Mouse (Mus musculus): ENCODE results near the gene Arhgef11.
A peak's percentile ranks its signal among the peaks of the same experiment; 100 is the strongest.

The Arhgef11 gene

GRCm38 (mm10) chr3:87718525-87718924 lies 101.2 kb downstream of the Arhgef11 start:
- no peak for DNase-seq

DNA sequence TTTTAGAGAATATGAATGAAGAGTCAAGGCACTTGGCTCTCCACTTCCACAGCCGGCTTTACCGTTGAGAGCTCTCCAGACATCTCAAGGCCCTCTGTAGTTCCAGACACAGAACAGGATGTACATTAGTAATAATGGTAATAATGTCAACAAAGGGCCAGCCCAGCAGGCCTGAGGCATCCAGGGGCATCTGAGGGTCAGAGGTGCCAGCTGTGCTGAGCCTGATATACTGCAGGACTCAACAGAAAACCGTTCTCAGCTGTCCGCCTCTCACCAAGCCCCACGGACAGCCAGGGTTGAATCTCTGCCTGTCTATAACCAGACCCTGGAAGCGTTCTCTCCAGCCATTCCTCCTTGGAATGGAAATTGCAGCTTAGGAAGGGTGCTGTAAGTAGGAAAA lies 107.2 kb downstream of the Arhgef11 start:
- DNase-seq: no peak

- DNase-seq: no peak
Observed at GRCm38 (mm10) chr3:87725396-87726160, 108.2 kb downstream of the Arhgef11 start.

- no peak for DNase-seq
Observed at GRCm38 (mm10) chr3:87726191-87726590, 108.8 kb downstream of the Arhgef11 start.

DNA sequence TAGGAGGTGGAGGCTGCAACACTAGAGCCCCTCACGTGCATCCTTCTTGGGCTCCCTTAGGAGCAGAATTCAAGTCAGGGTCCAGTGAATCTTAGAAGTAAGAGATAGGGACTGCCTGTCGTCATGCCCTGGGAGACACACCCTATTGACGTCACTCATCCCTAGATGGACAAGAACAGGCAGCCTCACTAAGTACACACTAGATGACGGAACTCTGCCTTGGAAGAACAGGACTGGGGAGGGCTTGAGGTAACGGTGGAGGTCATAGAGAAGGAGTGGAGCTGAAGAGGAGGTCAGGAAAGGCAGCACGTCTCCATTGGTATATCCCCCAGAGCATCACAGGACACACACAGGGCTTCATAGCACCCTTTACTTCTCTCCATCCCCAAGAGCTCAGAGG lies 111.3 kb downstream of the Arhgef11 start:
- no peak for DNase-seq

- DNase-seq: no peak
Observed at GRCm38 (mm10) chr3:87733098-87733497, 115.7 kb downstream of the Arhgef11 start.

DNA sequence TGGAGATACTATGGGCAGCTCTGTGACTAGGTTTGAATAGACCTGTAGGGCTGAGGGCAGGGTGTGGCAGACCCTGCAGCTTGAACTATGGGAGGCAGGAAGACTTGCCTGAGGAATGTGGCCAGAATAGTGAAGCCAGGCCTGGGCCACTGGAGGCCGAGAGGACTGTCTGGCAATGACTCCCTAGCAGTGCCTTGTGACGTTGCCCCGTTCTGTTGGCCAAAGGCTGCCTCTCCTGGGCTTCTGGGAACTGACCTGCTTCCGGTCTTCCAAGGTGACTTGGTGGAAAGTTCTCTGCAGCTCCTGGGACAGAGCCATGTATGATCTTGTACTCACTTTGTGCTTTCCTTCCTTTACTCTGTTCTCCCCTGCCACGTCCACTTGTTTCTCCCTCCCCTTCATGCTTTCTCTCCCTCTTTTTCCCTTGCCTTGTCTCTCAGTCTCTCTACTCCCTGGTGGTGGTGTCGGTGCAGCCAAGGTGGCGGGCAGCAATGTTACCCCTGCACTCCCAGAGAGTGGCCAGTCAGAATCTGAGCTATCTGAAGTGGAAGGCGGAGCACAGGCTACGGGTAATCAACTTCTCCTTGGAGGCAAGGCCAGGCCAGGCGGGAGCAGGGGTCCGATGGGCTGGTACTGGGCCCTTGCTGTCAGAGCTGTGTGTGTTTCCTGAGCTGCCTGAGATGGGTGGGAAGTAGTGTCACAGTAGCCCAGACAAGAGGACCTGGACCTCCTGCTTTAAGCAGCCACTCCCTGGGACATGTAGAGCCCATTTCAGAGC lies 116.8 kb downstream of the Arhgef11 start:
- DNase-seq: no peak

- no peak for DNase-seq
Observed at GRCm38 (mm10) chr3:87735335-87735734, 118.0 kb downstream of the Arhgef11 start.

DNA sequence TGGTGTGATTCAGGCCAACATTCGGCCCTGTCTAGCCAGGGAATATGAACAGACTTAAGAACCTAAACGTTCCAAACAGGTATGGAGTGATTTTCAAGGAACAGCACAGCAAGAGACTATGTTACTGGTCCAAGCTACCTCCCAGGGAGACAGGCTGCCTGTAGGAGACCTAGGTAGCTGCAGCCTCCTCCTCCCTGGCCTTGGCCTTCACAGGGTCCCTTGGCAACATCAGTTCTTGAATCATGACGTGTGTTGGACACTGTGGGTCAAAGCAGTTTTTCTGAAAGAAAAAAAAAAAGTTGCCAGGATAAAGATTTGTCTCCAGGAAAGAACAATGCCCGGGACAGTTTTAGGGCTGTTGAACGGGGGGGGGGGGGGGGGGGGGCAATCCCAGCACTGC lies 121.5 kb downstream of the Arhgef11 start:
- no peak for DNase-seq

DNA sequence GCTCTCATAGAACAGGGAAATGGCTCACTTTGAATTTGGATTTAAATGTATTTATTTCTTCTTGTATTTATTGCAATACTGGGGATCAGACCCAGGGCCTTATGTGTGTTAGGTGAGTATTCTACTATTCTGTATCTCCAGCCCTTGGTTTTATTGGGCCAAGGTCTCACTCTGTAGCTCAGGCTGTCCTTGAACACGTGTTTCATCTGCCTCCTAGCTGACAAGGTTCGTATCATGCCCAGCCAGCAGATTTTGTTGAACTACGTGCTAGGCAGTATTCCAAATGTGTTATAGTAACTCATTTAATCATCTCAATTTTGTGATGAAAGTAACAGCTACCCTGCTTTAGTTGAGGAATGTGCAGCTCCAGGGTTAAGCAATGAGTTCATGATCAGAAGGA lies 124.7 kb downstream of the Arhgef11 start:
- no peak for DNase-seq

- no peak for DNase-seq
Observed at GRCm38 (mm10) chr3:87742735-87743134, 125.4 kb downstream of the Arhgef11 start.

- DNase-seq: no peak
Observed at GRCm38 (mm10) chr3:87743927-87744326, 126.6 kb downstream of the Arhgef11 start.

DNA sequence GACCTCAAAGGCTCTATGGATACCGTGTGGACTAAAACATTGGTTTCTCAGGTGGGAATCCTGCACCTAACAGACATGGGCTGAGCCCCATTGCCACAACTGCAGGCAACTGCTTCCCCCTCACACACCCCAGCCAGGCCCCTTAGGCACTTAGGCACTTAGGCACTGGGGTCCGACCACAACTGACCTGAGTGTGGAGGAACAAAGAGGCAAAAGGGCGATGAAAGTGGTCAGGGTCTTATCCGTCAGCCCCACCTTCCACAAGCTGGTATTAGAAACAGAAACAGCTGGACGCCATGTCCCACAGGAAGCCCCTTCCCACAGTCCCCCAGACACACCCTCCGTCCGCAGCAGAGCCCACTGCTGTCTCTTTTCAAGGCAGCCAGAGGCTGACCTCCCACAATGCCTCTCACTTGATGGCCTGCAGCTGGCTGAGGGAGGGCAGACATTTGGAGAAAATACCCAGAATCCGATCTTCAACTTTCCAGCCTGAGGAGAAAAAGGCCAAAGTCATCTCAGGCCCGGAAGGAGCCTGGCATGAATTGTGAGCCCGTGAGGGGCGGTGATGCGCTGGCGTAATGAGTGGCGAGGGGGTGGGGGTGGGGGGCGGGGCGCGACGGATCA lies 127.8 kb downstream of the Arhgef11 start:
- no peak for DNase-seq

GRCm38 (mm10) chr3:87748431-87748830 lies 131.1 kb downstream of the Arhgef11 start, which contains the start of gene Lrrc71:
Lrrc71 (minus strand) TSS chr3:87748625.
- DNase-seq: peak; percentile 65

DNA sequence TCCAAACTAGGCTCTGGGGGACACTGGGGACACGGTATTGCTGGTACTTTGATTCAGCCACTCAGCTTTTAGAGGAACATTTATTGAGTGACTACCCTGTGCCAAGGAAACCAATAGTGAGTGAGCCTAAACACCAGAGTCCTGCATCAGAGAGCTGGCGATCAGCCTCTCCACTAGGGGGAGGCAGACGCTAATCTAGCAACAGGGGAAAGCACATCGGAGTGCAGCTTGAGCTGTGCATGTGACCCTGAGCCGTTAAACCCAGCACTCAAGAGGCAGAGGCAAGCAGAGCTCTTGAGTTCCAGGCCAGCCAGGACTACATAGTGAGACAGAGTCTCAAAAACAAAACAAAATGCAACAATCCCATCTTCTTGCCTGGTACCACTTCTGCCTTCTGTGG lies 131.7 kb downstream of the Arhgef11 start:
- DNase-seq: peak; percentile 74

DNA sequence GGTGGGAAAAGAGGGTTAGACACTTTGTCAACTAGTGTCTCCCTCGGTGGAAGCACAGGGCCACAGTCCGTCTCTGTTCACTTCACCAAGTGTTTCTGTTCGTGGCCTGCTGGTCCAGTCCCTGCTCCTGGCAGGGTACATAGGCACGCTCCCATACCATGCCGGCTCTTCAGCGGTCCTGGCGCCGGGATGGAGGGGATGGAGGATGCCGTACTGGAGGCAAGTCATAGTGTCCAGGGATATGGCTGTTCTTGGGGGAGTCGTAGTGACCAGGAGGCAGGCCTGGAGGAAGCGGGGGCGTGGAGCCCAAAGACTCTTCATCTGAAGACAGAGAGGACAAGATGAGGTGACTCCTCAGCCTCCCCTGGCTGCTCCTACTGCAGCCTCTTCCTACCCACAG lies 132.6 kb downstream of the Arhgef11 start:
- DNase-seq: no peak

DNA sequence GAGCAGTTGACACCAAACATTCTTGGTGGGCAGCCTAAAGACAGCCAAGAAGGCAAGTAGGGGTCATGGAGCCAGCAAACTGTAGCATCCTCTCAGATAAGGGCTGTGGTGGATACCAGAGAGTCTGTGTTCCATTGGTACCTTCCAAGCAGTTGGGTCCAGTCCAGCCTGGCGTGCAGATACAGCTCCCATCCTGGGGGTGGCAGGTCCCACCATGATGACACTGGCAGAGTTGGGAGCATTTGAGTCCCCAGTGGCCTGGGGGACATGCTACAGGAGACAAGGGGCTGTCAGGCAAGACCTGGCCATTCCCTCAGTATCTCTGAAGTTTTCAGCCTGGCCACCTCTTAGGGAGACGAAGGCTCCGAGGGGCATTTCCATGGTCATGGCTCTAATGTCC lies 135.2 kb downstream of the Arhgef11 start:
- no peak for DNase-seq

DNA sequence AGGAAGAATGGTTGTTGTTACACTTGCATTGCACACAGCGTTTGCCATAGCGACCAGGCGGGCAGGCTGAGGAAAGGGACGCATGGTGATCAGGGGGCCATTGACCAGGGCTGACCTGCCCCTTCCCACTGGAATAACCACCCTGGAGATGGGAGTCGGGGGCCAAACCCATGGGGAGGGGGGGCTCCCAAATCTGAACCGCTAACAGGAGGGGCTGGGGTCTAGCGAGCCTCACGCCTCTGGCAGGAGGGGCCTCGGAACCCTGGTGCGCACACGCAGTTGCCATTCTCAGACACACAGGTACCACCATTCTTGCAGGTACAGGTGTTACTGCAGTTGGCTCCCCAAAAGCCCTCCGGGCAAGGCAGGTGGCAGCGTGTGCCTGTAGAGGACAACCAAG lies 136.5 kb downstream of the Arhgef11 start:
- no peak for DNase-seq

DNA sequence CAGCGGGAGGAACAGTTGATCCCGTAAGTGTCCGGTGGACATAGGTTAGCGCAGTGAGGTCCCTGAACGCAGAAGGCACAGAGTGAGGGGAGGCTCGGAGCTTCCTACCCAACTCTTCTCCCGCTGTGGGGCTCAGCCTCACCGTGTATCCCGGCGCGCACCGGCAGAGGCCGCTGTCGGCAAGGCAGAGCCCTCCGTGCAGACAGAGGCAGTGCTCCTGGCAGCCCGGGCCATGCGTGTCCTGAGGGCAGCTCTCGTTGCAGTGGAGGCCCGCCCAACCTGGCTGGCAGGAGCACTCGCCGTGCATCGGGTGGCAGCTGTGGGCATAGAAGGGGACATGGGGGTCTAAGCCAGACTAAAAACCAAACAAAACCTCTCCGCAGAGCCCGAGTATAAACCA lies 138.6 kb downstream of the Arhgef11 start:
- peak; percentile 88 for DNase-seq

- DNase-seq: no peak
Observed at GRCm38 (mm10) chr3:87756488-87756887, 139.1 kb downstream of the Arhgef11 start.

DNA sequence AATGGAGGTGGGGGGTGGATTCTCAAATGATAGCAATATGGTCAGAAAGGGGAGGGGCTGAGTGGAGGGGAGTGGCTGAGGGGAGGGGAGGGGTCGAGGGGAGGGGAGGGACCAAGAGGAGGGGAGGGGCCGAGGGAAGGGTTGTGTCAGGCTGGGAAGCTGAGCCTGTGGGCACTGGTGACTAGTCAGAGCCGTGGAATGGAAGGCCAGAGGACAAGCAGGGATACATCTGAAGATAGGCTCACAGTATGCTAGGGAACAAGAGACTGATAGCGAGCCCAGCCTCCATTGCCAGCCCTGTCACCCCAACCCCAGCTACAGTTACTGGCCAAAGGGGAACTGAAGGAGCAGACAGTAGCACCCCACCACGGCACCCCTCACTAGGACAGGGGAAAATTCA lies 141.3 kb downstream of the Arhgef11 start:
- no peak for DNase-seq

GRCm38 (mm10) chr3:87761408-87762375 lies 144.3 kb downstream of the Arhgef11 start:
- DNase-seq: peak; percentile 70

- no peak for DNase-seq
Observed at GRCm38 (mm10) chr3:87763202-87763601, 145.8 kb downstream of the Arhgef11 start.

Measured in kidney, adult 9 months (tissue).